Mouse (Mus musculus): Measurements from ENCODE around the gene Bicdl1. TPM values are rescaled to one million over a fixed set of nuclear protein-coding genes. Genes with fewer than 3 reads are reported as not detected.

Gene Bicdl1
- polyA plus RNA-seq, 1 experiment from 2014 or later: 9.2 TPM

GRCm38 (mm10) chr5:115732849-115733216 lies 1.4 kb upstream of the Bicdl1 start:
- no peak overlapping the region for H3K27ac ChIP-seq (ENCODE audit: low read length)
- peaks cover 14% of the 10 kb centered on the region for H3K4me1 ChIP-seq (ENCODE audit: control insufficient read depth, insufficient read depth, low read length)
- H3K4me3 ChIP-seq (ENCODE audit: low read length): peak overlapping the region; percentile 61
- H3K4me2 ChIP-seq (ENCODE audit: low read depth, low read length): peak overlapping the region; percentile 89
- peaks cover 29% of the 10 kb centered on the region for H3K27me3 ChIP-seq (ENCODE audit: control insufficient read depth, insufficient read depth, low read length)
- no peaks in the 10 kb centered on the region for H3K36me3 ChIP-seq (ENCODE audit: control insufficient read depth, insufficient read depth)
- H3K9ac ChIP-seq (ENCODE audit: low read length): peak overlapping the region; percentile 34; the same call in 1 of the 2 replicates
- peaks cover 3% of the 10 kb centered on the region; the same call in 1 of the 2 replicates for H3K9me3 ChIP-seq (replicated peaks; ENCODE audit: control insufficient read depth, low read length)
- peak; percentile 26 for ATAC-seq (replicated peaks; ENCODE audit: extremely low read depth, insufficient read depth, low FRiP score)
- whole genome bisulfite sequencing: under 1% methylated on average over 9 of the region's 9 CpGs

- no peak overlapping the region for H3K27ac ChIP-seq (ENCODE audit: low read length)
- WGBS: under 1% methylated on average over 71 of the region's 91 CpGs
Observed at GRCm38 (mm10) chr5:115732176-115732848, 891 bp upstream of the Bicdl1 start.

GRCm38 (mm10) chr5:115731732-115732175 lies 333 bp upstream of the Bicdl1 start:
- H3K27me3 ChIP-seq (ENCODE audit: control insufficient read depth, insufficient read depth, low read length): peaks cover 29% of the 10 kb centered on the region
- H3K27ac ChIP-seq (ENCODE audit: low read length): no peak overlapping the region
- peaks cover 3% of the 10 kb centered on the region; the same call in 1 of the 2 replicates for H3K9me3 ChIP-seq (replicated peaks; ENCODE audit: control insufficient read depth, low read length)
- no peaks in the 10 kb centered on the region for H3K36me3 ChIP-seq (ENCODE audit: control insufficient read depth, insufficient read depth)
- no peak; the same call in 1 of the 2 replicates for ATAC-seq (replicated peaks; ENCODE audit: extremely low read depth, insufficient read depth, low FRiP score)
- peak overlapping the region; percentile 89 for H3K4me2 ChIP-seq (ENCODE audit: low read depth, low read length)
- H3K4me1 ChIP-seq (ENCODE audit: control insufficient read depth, insufficient read depth, low read length): peaks cover 14% of the 10 kb centered on the region
- WGBS: under 1% methylated on average over 37 of the region's 72 CpGs
- 0 out of 2 replicates have a peak overlapping the region, but pooled peaks have one; percentile 4 for H3K9ac ChIP-seq (ENCODE audit: low read length)
- peak overlapping the region; percentile 61 for H3K4me3 ChIP-seq (ENCODE audit: low read length)

More at GRCm38 (mm10) chr5:115732176-115732848, 891 bp upstream of the Bicdl1 start:
- Histone ChIP-seq H3K9ac (ENCODE audit: low read length) (peak overlapping the region; percentile 34; the same call in 1 of the 2 replicates), H3K4me3 (ENCODE audit: low read length) (peak overlapping the region; percentile 61), H3K4me1 (ENCODE audit: control insufficient read depth, insufficient read depth, low read length) (peaks cover 14% of the 10 kb centered on the region), H3K36me3 (ENCODE audit: control insufficient read depth, insufficient read depth) (no peaks in the 10 kb centered on the region), H3K27me3 (ENCODE audit: control insufficient read depth, insufficient read depth, low read length) (peaks cover 29% of the 10 kb centered on the region), H3K9me3 (replicated peaks; ENCODE audit: control insufficient read depth, low read length) (peaks cover 3% of the 10 kb centered on the region; the same call in 1 of the 2 replicates), H3K4me2 (ENCODE audit: low read depth, low read length) (peak overlapping the region; percentile 89)
- ATAC-seq (replicated peaks; ENCODE audit: extremely low read depth, insufficient read depth, low FRiP score): peak; percentile 79

DNA sequence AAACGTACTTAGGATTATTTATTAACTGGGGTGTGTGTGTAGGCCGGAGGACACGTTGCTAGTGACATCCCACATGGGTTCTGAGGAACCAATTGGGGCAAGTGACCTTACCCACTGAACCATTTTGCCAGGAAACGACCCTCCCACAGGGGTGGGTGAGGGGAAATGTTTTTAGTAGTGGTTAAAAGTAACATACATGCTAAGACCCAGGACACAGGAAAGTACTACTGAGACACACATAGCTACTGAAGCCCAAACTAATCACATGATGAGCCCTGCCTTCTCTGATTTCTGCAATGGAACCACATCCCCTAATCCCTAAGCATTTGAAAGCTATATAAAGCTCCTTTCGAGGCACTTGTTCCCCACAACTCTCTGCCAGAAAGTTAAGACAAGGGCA lies 1.1 kb downstream of the Bicdl1 start:
- WGBS: 66% methylated on average over 5 of the region's 5 CpGs
- H3K4me3 ChIP-seq (ENCODE audit: low read length): peak overlapping the region; percentile 61
- H3K36me3 ChIP-seq (ENCODE audit: control insufficient read depth, insufficient read depth): no peaks in the 10 kb centered on the region
- H3K27me3 ChIP-seq (ENCODE audit: control insufficient read depth, insufficient read depth, low read length): peaks cover 29% of the 10 kb centered on the region
- peaks cover 3% of the 10 kb centered on the region; the same call in 1 of the 2 replicates for H3K9me3 ChIP-seq (replicated peaks; ENCODE audit: control insufficient read depth, low read length)
- no peak for ATAC-seq (replicated peaks; ENCODE audit: extremely low read depth, insufficient read depth, low FRiP score)
- no peak overlapping the region for H3K27ac ChIP-seq (ENCODE audit: low read length)
- H3K9ac ChIP-seq (ENCODE audit: low read length): no peak overlapping the region
- H3K4me1 ChIP-seq (ENCODE audit: control insufficient read depth, insufficient read depth, low read length): peaks cover 14% of the 10 kb centered on the region
- no peak overlapping the region for H3K4me2 ChIP-seq (ENCODE audit: low read depth, low read length)

GRCm38 (mm10) chr5:115726581-115726980 lies 4.8 kb downstream of the Bicdl1 start:
- Histone ChIP-seq H3K36me3 (ENCODE audit: control insufficient read depth, insufficient read depth) (no peaks in the 10 kb centered on the region), H3K27ac (ENCODE audit: low read length) (no peak overlapping the region), H3K4me2 (ENCODE audit: low read depth, low read length) (no peak overlapping the region), H3K27me3 (ENCODE audit: control insufficient read depth, insufficient read depth, low read length) (peaks cover 14% of the 10 kb centered on the region), H3K4me3 (ENCODE audit: low read length) (no peak overlapping the region), H3K4me1 (ENCODE audit: control insufficient read depth, insufficient read depth, low read length) (peaks cover 9% of the 10 kb centered on the region), H3K9ac (ENCODE audit: low read length) (no peak overlapping the region), H3K9me3 (replicated peaks; ENCODE audit: control insufficient read depth, low read length) (no peaks in the 10 kb centered on the region)
- no peak for ATAC-seq (replicated peaks; ENCODE audit: extremely low read depth, insufficient read depth, low FRiP score)
- WGBS: 76% methylated on average over 8 of the region's 8 CpGs

DNA sequence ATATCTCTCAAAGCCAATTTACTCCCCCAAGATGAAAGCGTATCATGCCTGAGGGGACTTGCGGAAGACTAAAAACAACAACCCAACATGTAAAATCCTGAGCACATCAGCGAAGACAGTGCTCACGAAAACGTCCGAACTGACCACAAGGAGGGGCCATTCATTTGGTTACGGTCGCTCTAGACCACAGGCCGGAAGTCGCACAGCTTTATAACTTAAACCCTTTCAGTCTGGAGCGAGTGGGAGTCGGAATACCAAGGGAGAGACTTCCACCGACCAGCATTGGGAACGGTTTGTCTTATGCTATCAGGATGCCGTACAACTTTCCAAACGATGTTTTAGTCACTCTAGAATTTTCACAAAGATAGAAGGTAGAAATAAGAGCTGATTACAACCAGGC lies 5.4 kb downstream of the Bicdl1 start:
- Histone ChIP-seq H3K4me1 (ENCODE audit: control insufficient read depth, insufficient read depth, low read length) (peaks cover 8% of the 10 kb centered on the region), H3K4me3 (ENCODE audit: low read length) (no peak overlapping the region)
- 73% methylated on average over 16 of the region's 16 CpGs for WGBS

DNA sequence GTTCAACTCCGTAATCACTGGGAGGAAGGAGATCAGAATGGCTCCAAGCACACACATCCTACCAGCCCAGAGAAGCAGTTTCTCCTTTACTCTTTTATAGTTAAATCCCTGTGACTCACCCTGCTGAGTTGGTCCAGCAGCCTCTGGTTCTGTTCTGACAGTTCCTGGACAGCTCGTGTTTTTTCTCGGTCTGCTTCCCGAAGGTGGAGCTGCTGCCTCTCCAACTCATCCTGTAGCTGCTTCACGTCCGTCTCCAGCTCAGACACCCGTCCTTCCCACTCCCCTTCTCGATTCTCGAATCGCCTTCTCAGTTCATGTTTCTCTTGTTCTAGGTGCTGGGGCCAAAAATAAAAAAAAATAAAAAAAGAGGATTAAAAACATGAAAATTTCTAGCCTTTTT lies 7.0 kb downstream of the Bicdl1 start:
- Histone ChIP-seq H3K9ac (ENCODE audit: low read length) (no peak overlapping the region), H3K4me3 (ENCODE audit: low read length) (no peak overlapping the region), H3K4me1 (ENCODE audit: control insufficient read depth, insufficient read depth, low read length) (no peaks in the 10 kb centered on the region), H3K9me3 (replicated peaks; ENCODE audit: control insufficient read depth, low read length) (no peaks in the 10 kb centered on the region), H3K4me2 (ENCODE audit: low read depth, low read length) (no peak overlapping the region), H3K27me3 (ENCODE audit: control insufficient read depth, insufficient read depth, low read length) (peaks cover 2% of the 10 kb centered on the region; the same call in 1 of the 2 replicates), H3K27ac (ENCODE audit: low read length) (no peak overlapping the region), H3K36me3 (ENCODE audit: control insufficient read depth, insufficient read depth) (no peaks in the 10 kb centered on the region)
- no peak for ATAC-seq (replicated peaks; ENCODE audit: extremely low read depth, insufficient read depth, low FRiP score)
- WGBS: 71% methylated on average over 10 of the region's 10 CpGs

More for the DNA sequence above, 5.4 kb downstream of the Bicdl1 start:
- H3K27ac ChIP-seq (ENCODE audit: low read length): no peak overlapping the region
- no peak overlapping the region for H3K4me2 ChIP-seq (ENCODE audit: low read depth, low read length)
- H3K9me3 ChIP-seq (replicated peaks; ENCODE audit: control insufficient read depth, low read length): no peaks in the 10 kb centered on the region
- no peak for ATAC-seq (replicated peaks; ENCODE audit: extremely low read depth, insufficient read depth, low FRiP score)
- no peak overlapping the region for H3K9ac ChIP-seq (ENCODE audit: low read length)
- no peaks in the 10 kb centered on the region for H3K36me3 ChIP-seq (ENCODE audit: control insufficient read depth, insufficient read depth)
- peaks cover 14% of the 10 kb centered on the region for H3K27me3 ChIP-seq (ENCODE audit: control insufficient read depth, insufficient read depth, low read length)

DNA sequence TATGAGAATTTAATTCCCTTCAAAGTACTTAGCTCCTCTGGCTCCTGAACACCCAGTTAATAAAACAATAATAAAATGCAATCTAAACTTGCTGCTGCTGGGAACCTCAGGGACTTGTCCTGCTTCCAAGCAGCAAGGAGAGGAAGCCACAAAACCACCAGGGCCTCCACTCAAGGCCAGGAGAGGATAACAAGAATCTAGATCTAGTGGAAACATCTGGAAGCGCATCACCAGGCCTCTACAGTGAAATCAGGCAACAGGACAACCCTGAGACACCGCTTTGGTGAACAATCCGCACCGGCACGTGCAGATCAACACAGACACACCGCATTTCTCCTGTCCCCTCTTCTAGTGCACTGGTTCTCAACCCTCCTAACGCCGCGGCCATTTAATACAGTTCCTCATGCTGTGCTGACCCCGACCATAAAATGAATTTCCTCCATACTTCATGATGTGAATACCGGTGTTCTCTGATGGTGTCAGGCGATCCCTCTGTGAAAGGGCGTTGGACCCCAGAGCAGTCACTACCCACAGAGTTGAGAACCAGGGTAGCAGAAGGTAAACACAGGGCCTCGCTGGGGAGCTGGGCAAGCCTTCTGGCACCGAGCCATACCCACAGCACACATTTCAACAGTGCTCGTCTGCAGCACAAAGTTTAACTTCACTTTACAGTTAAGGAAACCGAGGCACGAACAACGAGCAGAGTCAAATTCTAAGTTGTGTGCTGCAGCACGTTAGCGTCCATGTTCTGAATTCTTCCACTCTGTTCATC lies 9.0 kb downstream of the Bicdl1 start:
- H3K9ac ChIP-seq (ENCODE audit: low read length): no peak overlapping the region
- no peaks in the 10 kb centered on the region for H3K36me3 ChIP-seq (ENCODE audit: control insufficient read depth, insufficient read depth)
- H3K9me3 ChIP-seq (replicated peaks; ENCODE audit: control insufficient read depth, low read length): no peaks in the 10 kb centered on the region
- no peak overlapping the region for H3K4me3 ChIP-seq (ENCODE audit: low read length)
- no peak overlapping the region for H3K4me2 ChIP-seq (ENCODE audit: low read depth, low read length)
- H3K27me3 ChIP-seq (ENCODE audit: control insufficient read depth, insufficient read depth, low read length): no peaks in the 10 kb centered on the region; the same call in 1 of the 2 replicates
- no peak for ATAC-seq (replicated peaks; ENCODE audit: extremely low read depth, insufficient read depth, low FRiP score)
- H3K27ac ChIP-seq (ENCODE audit: low read length): no peak overlapping the region
- 78% methylated on average over 21 of the region's 21 CpGs for WGBS
- H3K4me1 ChIP-seq (ENCODE audit: control insufficient read depth, insufficient read depth, low read length): no peaks in the 10 kb centered on the region

DNA sequence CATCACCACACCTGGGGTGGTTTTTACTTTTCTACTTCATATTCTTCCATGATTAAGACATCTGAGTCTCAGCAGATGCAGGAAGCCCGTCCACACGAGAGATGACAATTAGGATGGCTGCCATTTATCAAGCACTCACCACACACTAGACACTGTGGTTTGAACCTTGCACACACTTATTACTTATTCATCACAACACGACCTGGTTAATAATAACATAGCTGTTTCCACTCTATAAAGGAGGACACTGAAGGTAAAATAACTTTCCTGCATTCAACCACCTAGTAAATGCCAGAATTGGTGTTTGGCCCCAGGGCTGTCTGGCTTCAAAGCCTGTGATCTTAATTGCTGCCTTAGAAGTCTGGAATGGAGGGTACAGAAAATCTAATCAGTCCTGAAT lies 10.7 kb downstream of the Bicdl1 start:
- 55% methylated on average over 3 of the region's 3 CpGs for WGBS
- H3K4me3 ChIP-seq (ENCODE audit: low read length): no peak overlapping the region
- ATAC-seq (replicated peaks; ENCODE audit: extremely low read depth, insufficient read depth, low FRiP score): no peak

More for the DNA sequence above, 10.7 kb downstream of the Bicdl1 start:
- H3K27ac ChIP-seq (ENCODE audit: low read length): no peak overlapping the region
- H3K36me3 ChIP-seq (ENCODE audit: control insufficient read depth, insufficient read depth): no peaks in the 10 kb centered on the region
- no peak overlapping the region for H3K9ac ChIP-seq (ENCODE audit: low read length)
- no peaks in the 10 kb centered on the region for H3K4me1 ChIP-seq (ENCODE audit: control insufficient read depth, insufficient read depth, low read length)
- H3K27me3 ChIP-seq (ENCODE audit: control insufficient read depth, insufficient read depth, low read length): no peaks in the 10 kb centered on the region
- no peaks in the 10 kb centered on the region for H3K9me3 ChIP-seq (replicated peaks; ENCODE audit: control insufficient read depth, low read length)
- no peak overlapping the region for H3K4me2 ChIP-seq (ENCODE audit: low read depth, low read length)

Measured in heart, embryonic 16.5 days (tissue).